Mouse (Mus musculus) cerebellum, postnatal 25 days (tissue): ENCODE results near the gene Mark4.

Experiments used
- DNase-seq, 2 experiments: peaks; one replicate each; pipeline ENCODE4 v3.0.0; 2021; ENCODE audit warnings: mixed read lengths in 2 of 2

Gene Mark4

GRCm38 (mm10) chr7:19458591-19459111 is at the start of gene Mark4:
Gene Mark4, minus strand, starts transcription at chr7:19458821.
- peak; percentile 80 to 87 for DNase-seq

GRCm38 (mm10) chr7:19507612-19507981 is 49.0 kb upstream of the Mark4 start:
- no peak for DNase-seq

GRCm38 (mm10) chr7:19506969-19507611 is 48.5 kb upstream of the Mark4 start:
- DNase-seq: peak; percentile 42 to 65

GRCm38 (mm10) chr7:19506326-19506725 is 47.7 kb upstream of the Mark4 start:
- no peak for DNase-seq

GRCm38 (mm10) chr7:19503481-19504068 is 45.0 kb upstream of the Mark4 start:
- DNase-seq: peak; percentile 69 to 79

GRCm38 (mm10) chr7:19501658-19502057 is 43.0 kb upstream of the Mark4 start:
- DNase-seq: no peak

- DNase-seq: no peak
Observed at GRCm38 (mm10) chr7:19500420-19501363, 42.1 kb upstream of the Mark4 start.

- DNase-seq: no peak
Observed at GRCm38 (mm10) chr7:19498326-19498725, 39.7 kb upstream of the Mark4 start.

GRCm38 (mm10) chr7:19496214-19496555 is 37.6 kb upstream of the Mark4 start:
- no peak for DNase-seq

- DNase-seq: no peak
Observed at GRCm38 (mm10) chr7:19495521-19496213, 37.0 kb upstream of the Mark4 start.

- DNase-seq: no peak
Observed at GRCm38 (mm10) chr7:19494751-19495474, 36.3 kb upstream of the Mark4 start.

- no peak for DNase-seq
Observed at GRCm38 (mm10) chr7:19491731-19492130, 33.1 kb upstream of the Mark4 start.

GRCm38 (mm10) chr7:19489525-19489924 is 30.9 kb upstream of the Mark4 start:
- DNase-seq: no peak

- no peak for DNase-seq
Observed at GRCm38 (mm10) chr7:19486549-19486948, 27.9 kb upstream of the Mark4 start.

- no peak for DNase-seq
Observed at GRCm38 (mm10) chr7:19485488-19485887, 26.9 kb upstream of the Mark4 start.

GRCm38 (mm10) chr7:19483281-19483680 is 24.7 kb upstream of the Mark4 start:
- DNase-seq: no peak

GRCm38 (mm10) chr7:19477624-19478384 is 19.2 kb upstream of the Mark4 start:
- DNase-seq: no peak

GRCm38 (mm10) chr7:19477084-19477483 is 18.5 kb upstream of the Mark4 start:
- DNase-seq: no peak

GRCm38 (mm10) chr7:19473875-19474443 is 15.3 kb upstream of the Mark4 start:
- peak; percentile 79 to 87 for DNase-seq

- no peak for DNase-seq
Observed at GRCm38 (mm10) chr7:19472403-19472802, 13.8 kb upstream of the Mark4 start.

- no peak for DNase-seq
Observed at GRCm38 (mm10) chr7:19470308-19470707, 11.7 kb upstream of the Mark4 start.
